Mouse (Mus musculus): ENCODE data around the gene Zbtb7b.

GRCm38 (mm10) chr3:89436176-89437113 lies 41.9 kb upstream of the Zbtb7b start, which contains the start of gene Pbxip1:
- no peak for TF ChIP-seq GATA1 (IDR thresholded peaks at IDR 0.05; ENCODE audit: borderline replicate concordance, low read length)
- no peak for TF ChIP-seq FLI1 (IDR thresholded peaks at IDR 0.05; ENCODE audit: low read length)
